Mouse (Mus musculus): ENCODE measurements around the gene Aplp2.

The Aplp2 gene

DNA sequence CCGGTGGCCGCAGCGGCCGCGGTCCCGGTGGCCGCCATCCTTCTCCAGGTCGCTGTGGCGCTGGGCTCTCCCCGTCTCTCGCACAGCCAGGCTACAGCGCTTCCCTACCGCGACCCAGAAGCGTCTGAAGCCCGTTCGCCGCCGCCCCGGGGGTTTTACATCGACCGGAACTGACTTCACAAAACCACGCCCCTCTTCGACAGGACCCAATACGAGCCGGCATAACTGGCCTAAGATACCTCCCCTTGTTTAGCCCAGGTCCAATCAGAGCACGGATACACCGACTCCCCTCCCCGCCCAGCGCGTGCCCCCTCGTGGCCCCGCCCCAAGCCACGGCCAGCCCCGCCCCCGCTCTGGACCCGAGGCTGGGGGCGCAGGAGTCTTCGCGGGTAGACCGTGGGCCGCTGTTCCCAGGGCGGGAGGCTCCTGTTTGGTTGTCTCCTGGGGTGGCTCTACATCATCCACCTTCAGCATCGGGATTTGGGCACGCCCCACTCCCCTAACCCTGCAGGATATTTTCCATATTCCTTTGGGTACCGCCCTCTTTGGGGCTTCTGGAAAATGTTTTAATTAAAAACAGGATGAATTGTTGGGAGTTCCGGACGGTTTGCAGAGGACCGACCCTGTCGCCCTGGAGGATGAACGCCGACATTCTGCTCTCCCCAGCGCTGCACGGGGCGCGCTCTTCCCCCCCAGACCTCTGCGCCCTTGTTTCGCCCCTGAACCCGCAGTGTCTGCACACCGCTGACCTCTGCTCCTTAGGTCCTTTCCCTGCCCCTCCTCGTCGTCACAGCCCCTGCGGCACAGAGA, at the start of gene Aplp2:
TSS of gene Aplp2 (minus strand) at position 126 of the 810 bp plus-strand sequence.
- DNase-seq (ENCODE audit: low spot score in 2 of 2) = peak; percentile 95 to 96

DNA sequence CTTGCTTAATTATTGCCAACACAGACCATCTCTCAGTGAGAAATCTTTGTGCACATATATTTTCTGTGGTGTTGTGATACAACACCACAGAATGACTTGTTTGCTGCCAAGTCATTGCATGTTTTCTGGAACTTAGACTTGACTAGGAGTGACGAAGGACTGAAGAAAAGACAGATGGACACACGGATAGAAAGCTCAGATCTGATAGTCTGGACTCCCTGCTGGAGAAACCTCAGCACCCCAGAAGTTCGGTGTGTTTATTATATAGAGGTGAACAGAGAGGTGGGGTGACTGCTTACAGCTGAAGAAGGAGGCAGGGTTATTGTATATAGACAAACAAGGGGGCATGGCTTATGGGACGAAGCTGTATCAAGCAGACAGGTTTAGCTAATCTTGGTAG, 48.6 kb upstream of the Aplp2 start:
- no peak for DNase-seq (ENCODE audit: low spot score in 2 of 2)

DNA sequence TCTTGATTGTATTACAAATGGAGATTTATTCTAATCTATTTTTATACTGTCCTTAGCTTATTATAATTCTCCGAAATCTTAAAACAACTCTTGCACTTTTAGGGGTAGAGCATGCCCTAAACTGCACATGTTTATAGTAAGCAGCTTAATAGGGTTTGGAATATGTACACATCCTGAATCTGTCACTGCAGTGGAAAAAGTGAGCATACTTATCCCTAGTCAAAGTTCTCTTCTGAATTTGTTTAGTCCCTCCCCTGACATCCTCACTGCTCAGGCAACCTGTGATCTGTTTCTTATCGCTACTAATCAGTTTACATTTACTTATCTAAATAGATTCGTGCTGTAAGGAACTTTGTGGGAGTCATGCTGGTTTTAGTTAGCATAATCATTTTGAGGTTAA, 46.6 kb upstream of the Aplp2 start:
- DNase-seq (ENCODE audit: low spot score in 2 of 2) = no peak

DNA sequence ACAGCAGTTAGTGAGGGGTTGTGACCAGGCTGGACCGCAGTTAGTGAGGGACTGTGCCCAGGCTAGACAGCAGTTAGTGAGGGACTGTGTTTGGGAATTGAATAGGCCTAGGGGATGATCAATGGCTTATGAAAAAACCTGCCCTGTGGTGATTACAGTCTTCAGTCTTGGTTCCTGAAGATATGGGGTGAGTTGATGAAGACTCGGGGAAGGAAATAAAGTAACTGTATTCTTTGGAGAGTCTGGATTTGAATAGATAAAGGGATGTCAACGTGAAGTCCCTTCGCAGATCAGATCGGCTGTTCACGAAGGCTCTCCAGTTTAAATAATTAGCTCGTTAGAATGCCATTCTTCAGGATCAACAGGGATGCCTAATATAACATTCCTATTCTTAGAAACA, 44.3 kb upstream of the Aplp2 start:
- DNase-seq (ENCODE audit: low spot score in 2 of 2) = no peak

DNA sequence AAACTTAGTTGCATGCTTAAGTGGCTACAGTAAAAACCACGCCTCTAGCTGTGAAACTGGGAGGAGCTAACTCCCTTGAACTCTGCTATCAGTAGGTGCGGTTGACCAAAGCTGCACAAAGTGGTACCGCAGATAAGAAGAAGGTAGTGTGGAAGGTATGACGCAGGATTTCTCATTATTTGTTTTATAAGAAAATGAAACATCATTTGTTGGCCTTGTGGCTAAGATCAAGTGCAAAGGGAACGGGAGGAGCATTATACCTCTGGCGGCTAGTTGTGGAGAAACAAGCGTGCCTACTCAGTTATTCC, 43.0 kb upstream of the Aplp2 start:
- DNase-seq (ENCODE audit: low spot score in 2 of 2) = no peak

DNA sequence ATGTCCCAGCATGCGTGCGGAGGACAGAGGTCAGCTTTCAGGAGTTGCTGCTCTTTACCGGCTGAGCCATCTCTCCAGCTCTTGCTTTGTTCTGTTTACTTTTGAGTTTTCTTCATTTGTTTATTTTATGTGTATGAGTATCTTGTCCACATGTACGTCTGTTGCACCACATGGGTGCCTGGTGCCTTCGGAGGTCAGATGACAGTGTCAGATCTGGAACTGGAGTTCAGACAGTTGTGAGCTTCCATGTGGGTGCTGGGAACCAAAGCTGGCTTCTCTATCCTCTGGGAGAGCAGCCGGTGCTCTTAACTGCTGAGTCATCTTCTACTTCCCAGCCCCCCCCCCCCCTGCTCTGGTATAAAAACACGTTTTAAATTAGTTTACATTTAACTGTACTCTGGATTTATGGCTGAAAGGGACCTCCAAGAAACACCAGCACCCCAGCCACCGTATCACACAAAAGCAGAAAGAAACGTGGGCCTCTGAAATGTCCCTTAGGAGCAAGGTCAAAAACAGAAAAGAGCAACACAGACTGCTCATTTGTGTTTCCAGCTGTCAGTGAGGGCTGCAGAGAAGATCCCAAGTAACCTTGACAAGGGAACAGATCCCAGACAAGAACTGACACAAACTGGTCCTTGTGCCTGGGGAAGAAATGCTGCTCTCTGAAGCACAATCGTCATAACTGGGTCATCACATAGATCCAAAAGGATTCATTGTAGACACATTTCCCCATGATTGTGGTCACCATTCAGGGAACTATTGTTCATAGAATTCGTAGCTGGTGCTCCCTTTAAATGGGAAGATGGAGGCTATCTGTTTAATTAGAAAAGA, 42.5 kb upstream of the Aplp2 start:
- no peak for DNase-seq (ENCODE audit: low spot score in 2 of 2)

DNA sequence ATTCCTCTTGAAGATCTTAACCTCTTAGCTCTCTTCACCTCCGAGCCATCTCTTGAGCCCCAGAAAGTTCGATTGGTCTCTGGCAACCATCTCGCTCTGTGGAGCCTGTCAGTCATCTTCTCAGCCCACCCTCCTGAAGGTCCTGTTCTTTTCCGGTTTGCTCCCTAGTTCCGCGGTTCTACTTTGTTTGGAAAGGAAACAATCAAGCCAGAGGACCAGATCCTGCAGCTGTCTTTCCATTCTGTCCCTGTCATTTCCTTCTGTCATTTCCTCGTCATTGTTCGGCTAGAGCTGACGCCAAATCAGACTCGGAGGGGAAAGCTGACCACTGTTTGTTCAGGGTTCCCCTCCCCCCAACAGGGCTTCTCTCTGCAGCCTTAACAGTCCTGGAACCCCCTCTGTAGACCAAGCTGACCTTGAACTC, 41.7 kb upstream of the Aplp2 start:
- DNase-seq (ENCODE audit: low spot score in 2 of 2) = no peak

DNA sequence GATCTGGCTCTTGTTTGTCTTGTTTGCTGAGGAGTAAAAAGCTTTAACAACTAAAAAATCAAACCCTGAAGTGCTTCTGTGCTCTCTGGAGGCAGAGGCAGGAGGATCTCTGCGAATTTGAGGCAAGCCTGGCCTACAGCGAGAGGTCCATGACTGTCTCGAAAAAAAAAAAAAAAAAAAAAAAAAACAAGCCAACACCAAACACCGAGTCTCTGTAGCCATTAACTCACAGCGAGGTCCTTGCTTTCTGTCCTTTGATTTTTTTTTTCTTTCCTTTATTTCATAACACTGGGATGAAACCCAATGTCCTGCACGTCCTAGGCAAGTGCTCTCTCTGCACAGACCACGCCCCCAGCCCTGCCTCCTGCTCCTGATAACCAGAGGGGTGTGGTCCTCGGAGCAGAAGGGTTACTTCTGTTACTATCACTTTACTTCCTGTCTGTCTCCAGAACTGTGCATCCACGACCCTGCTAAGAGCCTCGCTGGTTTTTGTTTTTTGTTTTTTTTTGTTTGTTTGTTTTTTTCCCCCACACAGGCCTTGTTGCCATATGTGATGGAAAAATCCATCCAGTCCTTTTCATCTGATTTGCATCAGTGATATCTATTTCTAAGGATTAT, 40.7 kb upstream of the Aplp2 start:
- no peak for DNase-seq (ENCODE audit: low spot score in 2 of 2)

DNA sequence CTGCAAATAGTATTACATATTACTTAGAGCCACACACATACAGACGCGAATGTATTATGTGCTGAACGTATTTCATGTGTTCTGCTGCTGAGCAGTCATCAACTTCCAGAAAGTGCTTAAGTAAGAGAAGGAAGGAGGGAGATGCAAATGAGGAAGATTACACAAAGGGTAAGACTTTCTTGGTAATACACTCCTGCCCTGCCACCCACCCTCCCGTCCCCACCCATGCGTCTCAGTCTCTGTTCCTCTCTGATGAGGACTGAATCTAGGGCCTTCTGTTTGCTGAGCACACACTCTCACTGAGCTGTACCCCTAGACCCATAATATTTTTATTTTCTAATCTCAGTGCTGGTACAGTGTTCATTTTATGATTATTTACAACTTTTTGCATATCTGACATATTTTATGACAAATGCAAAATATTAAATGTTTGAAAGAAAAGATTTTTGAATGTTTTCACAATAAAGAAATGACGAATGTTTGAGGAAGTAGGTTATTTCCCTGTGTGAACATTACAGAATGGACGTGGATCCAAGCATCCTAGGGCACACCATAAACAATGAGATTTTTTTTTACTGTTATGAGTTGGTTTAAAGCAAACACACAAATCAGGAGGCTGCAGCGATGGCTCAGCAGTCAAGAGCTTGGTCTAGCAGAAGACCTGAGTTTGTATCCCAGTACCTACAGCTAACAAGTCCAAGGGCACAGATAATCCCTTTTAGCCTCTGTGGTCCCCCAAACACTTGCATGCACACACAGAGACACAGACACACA, 36.0 kb upstream of the Aplp2 start:
- DNase-seq (ENCODE audit: low spot score in 2 of 2) = no peak

DNA sequence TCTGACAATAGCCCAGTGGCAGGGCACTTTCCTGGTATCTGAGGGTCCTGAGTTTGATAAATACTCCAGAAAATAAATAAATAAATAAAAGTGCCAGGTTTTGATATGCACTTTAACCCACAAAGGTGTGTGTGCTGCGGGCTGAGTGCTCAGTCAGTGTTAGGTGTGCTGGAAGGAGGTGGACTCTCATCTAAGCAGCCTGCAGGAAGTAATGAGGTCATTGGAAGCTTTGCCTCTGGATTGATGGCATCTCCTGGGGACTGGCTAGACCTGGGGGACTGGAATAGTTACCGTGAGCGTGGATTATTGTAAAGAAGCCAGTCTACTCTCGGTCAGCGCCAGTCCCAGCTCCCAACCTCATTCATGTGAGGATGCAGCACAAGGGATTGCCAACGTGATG, 34.8 kb upstream of the Aplp2 start:
- no peak for DNase-seq (ENCODE audit: low spot score in 2 of 2)

DNA sequence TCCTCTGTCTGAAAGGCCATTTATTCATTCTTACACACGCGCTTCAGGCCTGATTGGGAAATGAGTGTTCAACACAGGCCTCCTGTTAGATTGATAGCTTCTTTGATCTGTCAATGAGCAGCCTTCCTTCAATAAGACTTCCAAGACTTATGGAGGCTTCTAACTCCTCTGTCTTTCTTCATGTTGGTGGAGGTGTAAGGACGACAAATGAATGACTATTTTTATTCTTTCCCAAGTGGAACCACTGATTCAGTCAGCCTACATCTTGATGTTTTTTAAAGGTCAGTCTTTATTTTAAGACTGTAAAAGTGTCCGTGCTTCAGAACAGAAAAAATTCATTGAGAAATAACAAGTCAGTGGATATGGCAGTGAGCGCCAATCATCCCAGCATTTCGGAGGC, 33.4 kb upstream of the Aplp2 start:
- no peak for DNase-seq (ENCODE audit: low spot score in 2 of 2)

DNA sequence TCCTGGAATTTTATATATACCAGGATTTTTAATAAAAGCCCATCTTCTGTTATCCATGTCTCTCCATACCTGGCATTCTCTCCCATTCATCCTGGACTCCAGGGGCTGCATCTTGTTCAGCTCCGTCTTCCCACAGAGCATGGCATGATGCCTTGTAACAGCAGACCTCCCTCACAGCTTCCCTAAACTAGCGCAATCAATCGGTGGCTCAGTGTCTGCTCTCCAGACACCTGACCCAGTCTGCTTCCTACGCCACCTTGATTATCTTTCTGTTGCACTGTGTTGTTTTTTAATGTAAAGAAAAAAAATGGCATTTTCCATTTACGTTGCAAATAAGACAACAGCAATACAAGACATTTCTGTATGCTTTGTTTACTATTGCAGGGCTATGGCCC, 32.3 kb upstream of the Aplp2 start:
- DNase-seq (ENCODE audit: low spot score in 2 of 2) = no peak

DNA sequence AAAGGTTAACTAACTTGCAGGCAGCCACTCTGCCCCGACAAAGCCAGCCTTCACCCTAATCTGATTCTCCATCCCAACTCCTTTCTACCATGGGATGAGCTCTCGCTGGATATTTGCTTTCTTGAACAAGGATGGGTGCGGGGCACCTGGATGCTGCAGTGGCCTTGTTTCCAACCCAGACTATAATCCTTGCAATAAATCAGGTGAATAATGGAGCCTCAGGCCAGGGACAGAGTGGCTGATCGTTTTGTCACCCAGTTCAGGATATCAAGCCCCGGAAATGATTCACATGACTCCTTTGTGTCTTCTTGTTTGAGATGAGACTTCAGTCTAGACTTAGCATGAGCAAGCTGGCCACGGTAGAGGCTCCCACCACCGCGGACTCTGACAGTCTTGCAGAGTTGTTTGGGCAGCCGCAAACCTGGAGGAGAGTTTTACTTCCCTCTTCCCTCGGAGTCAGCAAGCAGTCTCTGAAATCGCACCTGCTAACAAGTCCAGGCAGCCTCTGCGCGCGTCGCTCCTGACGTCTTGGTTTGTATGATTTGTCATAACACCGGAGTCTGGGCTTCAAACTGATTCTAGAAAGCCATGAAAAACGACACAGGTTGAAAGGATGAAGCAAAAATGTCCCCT, 31.8 kb upstream of the Aplp2 start:
- DNase-seq (ENCODE audit: low spot score in 2 of 2) = no peak

DNA sequence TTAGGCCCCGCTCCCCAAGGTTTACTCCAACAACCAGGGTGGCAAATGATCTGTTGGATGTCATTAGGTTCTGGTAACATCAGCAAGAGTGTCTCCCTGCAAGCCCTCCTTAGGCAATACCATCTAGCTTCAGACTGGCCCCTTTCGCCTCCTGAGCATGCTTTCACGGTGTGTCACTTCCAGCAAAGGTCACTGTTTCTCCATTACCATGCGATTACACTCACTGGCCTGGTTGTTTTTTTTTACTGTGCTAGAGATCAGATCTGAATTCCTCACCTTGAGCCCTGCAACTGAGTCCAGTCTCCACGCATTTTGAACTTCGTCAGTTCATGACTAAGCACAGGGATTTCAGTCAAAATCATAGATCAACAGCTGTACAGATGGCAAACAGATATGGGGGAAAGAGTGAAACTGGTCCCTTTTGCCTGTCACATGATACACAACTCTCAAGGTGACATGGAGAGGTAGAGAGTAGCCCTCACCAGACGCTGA, 29.6 kb upstream of the Aplp2 start:
- no peak for DNase-seq (ENCODE audit: low spot score in 2 of 2)

DNA sequence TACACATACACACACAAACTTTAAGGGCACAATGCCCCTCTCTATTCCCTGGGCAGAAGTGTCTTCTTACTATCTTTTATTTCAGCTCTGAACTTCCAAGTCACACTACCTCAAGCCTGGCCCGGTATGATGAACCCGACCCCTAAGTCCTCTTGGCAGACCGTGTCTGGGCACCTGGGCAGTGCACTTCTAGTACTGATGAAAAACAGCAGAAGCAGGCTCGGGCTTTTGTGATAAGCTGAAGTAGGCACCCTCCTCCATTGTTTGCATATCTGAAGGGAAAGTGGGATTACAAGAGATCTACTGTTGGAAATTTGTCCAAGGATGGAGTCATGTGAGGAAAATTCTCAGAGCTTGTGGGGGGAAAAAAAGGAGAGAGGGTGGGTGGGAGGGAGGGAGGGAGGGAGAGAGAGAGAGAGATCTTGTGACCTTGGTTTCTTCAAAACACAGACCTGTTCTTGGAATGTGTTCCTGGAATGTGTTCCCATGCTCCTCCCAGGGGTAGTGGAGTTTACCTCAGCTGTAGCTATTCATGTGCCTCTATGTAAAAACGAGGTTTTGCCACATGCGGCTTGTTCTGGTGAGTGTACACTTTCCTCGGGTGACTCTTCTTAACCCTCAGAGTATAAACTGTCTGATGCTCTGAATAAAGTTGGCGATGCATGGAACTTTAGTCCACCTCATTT, 29.1 kb upstream of the Aplp2 start:
- no peak for DNase-seq (ENCODE audit: low spot score in 2 of 2)

DNA sequence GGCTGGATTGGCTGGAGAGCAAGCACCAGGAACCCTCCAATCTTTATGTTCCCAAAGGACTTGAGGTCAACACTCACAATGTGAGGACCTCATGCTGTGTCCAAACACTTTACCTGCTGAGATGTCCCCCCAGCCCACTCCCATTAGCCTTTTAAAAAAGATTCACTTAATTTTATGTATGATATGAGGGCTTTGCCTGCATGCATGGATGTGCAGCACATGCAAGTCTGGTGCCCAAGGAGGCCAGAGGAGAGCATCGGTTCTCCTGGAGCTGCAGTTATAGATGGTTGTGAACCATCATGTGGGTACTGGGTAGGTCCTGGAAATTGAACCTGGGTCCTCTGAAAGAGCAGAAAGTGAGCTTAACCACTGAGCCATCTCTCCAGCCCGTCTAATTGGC, 27.9 kb upstream of the Aplp2 start:
- DNase-seq (ENCODE audit: low spot score in 2 of 2) = no peak

DNA sequence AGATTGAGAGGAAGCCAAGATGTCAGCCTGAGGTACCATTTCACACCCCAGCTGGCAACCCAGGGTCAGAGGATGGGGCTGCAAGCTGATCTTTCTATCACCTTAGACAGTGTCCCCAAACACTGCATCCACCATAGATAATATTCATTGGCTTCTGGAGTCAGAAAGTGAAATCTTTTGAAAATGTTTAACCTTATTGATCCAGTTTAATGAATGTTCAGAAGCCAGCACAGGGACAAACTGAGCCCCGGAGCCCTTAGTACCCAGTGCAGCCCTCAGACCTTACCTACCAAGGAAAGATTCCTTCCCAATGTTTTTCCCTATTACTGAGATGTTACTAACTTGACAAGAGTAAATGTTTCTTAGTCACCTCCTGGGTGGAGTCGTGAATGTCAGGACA, 26.9 kb upstream of the Aplp2 start:
- no peak for DNase-seq (ENCODE audit: low spot score in 2 of 2)

DNA sequence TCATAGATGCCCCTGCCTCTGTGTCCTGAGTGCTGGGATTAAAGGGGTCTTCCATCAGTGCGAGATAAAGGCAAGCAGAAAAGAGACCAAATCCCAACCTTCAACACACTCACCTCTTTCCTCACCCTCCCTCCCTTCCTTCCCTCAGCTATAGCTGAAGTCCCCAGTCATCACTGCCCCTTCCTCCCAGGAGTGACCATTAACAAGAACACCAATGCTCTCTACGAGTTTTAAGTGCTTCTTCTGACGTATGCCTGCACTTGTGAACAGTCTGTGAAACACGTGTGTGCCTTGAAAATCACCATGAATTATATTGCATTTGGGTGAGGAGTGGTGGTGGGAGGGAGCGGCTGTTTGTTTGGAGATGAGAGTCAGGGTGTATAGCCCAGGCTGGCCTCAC, 24.5 kb upstream of the Aplp2 start:
- DNase-seq (ENCODE audit: low spot score in 2 of 2) = no peak

DNA sequence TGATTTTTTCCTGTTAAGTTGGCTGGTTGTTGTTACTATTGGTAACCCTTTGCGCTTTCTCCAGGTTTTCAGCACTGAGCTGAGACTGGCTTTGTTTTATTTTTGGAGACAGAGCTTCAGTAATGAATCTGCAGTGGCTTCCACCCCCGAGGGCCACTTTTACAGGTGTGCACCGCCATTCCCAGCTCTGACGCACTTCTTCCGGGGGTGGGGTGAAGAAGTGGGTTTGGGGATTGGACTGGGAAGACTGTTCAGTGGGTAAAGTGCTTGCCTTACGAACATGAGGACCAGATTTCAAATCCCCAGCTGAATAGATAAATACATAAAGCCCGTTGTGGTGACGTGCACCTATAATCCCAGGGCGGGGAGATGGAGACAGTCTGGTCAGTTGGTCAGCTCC, 23.9 kb upstream of the Aplp2 start:
- no peak for DNase-seq (ENCODE audit: low spot score in 2 of 2)

DNA sequence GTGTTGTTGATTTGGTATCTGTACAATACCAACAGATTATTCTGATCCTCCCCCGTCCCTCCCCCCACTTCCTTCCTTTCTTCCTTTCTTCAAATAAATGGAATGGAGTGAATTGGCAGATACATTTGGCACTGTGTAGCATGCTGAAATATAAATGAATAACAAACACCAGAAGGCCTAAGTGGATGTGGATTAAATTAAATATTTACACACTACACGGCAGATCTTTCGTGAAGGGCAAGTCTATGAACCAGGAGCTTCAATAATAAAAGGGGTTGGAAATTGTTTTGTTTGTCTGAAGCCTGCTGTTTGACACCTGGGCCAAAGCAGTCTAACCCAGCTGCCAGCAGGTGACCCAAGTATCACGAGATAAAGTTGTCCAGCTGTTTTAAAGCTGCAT, 23.4 kb upstream of the Aplp2 start:
- no peak for DNase-seq (ENCODE audit: low spot score in 2 of 2)

DNA sequence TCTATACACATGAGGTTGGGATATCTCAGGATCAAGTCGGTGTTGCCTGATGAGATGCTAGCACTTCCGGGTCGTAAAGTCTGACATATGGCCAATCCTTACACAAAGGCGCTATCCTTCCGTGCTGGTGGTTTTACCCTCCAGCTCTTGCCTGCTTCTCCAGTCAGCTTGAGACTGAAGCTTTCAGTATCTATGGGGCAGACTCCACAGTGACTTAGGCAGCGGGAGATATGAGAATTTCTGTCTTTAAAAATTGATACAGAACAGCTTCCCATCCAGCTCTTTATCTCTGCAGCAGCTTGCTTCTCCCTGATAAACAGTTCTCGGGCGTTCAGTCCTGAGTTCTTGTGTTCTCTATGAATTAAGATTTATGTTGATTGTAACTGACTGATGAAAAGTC, 14.9 kb upstream of the Aplp2 start:
- no peak for DNase-seq (ENCODE audit: low spot score in 2 of 2)
